Mouse (Mus musculus) spleen, adult 2 months (tissue): ENCODE results near the gene Jsrp1.

Experiments
- CTCF ChIP-seq: fragments of 200-500 bp; IDR thresholded peaks from 2 replicates; pipeline ENCODE4 v1.5.1; 2011; ENCODE audit warnings: mild to moderate bottlenecking, inconsistent platforms; ENCODE audit not compliant: insufficient read depth, insufficient read length, insufficient replicate concordance; ENCODE audit errors: extremely low read depth
- POLR2A ChIP-seq: fragments of 200-500 bp; IDR thresholded peaks from 2 replicates; pipeline ENCODE4 v1.6.1; 2011; ENCODE audit warnings: low read depth, low read length, inconsistent platforms

- TF ChIP-seq CTCF (no peak), POLR2A (no peak)
Observed at GRCm38 (mm10) chr10:80777123-80777522, 36.2 kb downstream of the Jsrp1 start.
